Mouse (Mus musculus): Measurements from ENCODE around the gene Cyp2w1. TPM values are rescaled to one million over a fixed set of nuclear protein-coding genes. Genes with fewer than 3 reads are reported as not detected.
"Not testable (repeated sequence)": the region's sequence is repeated elsewhere in the genome, so short reads cannot be mapped to it uniquely, and the experiment has no call there.

Gene Cyp2w1
- total RNA-seq, 2 experiments from 2014 or later: not detected

- no peak for DNase-seq
Measured at GRCm38 (mm10) chr5:139332590-139333272, 19.7 kb upstream of the Cyp2w1 start.

- DNase-seq: peak; percentile 45
Measured at GRCm38 (mm10) chr5:139333301-139334013, 19.0 kb upstream of the Cyp2w1 start.

- not testable (repeated sequence) for DNase-seq
Measured at GRCm38 (mm10) chr5:139334394-139334793, 18.0 kb upstream of the Cyp2w1 start.

DNA sequence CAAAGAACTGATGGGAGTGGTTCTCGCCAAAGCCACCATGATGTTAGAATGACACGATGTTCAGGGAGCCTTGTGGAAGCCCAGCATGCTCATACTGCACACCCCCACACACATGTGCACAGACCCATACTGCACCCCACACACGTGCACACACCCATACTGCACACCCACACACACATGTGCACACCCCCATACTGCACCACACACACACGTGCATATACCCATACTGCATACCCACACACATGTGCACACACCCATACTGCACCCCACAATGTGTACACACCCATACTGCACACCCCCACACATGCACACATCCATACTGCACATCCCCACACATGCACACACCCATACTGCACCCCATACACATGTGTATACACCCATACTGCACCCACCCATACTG is 16.8 kb upstream of the Cyp2w1 start:
- no peak for DNase-seq

GRCm38 (mm10) chr5:139337826-139338370 is 14.5 kb upstream of the Cyp2w1 start:
- no peak for DNase-seq

DNA sequence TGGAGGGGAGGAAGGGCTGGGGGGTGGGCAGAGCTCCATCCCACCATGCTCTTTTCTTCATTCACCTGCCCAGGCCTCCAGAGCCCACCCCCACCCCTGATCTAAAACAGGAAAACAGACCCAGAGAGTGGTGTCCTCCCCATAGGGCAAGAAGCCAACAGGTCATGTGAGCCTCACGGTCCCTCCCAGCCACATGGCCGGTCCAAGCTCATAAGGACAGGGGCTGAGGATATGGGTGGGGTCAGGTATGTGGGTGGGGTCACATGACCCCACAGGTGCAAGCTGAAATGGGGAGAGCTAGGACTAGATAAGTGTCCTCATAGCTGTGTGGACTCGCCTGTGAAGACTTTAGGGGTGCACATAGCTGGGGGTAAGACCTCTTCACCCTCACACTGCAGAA is 14.0 kb upstream of the Cyp2w1 start:
- DNase-seq: no peak

- no peak for DNase-seq
Measured at GRCm38 (mm10) chr5:139338891-139339290, 13.5 kb upstream of the Cyp2w1 start.

DNA sequence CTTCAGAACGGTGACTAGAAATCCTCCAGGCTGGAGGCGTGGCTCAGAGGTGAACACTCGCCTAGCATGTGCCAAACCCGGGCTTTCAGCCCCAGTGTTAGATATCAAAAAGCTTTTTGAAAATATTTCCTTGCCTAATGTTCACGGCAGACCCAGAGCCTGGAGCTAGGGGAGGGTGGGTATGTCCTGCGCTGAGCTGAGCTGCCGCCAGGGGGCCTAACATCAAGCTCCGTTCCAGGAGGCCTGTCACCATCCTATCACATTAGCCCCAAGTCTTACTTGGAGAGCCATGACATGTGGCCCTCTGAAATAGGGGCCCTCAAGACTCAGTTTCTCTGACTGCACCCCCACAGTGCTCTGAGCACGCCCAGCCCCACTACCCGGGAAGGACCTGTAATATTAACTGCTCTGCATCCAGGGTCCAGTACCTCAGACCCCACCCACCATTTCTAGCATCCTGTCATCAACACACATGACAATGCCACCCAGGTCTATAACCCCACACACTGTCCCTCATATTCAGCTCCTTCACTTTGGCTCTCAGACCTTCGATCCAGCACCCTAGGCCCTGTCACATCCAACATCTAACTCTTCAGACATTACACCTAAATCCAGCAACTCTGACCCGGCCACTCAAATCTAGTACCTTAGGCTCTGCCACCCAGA is 8.3 kb upstream of the Cyp2w1 start:
- DNase-seq: peak; percentile 88

DNA sequence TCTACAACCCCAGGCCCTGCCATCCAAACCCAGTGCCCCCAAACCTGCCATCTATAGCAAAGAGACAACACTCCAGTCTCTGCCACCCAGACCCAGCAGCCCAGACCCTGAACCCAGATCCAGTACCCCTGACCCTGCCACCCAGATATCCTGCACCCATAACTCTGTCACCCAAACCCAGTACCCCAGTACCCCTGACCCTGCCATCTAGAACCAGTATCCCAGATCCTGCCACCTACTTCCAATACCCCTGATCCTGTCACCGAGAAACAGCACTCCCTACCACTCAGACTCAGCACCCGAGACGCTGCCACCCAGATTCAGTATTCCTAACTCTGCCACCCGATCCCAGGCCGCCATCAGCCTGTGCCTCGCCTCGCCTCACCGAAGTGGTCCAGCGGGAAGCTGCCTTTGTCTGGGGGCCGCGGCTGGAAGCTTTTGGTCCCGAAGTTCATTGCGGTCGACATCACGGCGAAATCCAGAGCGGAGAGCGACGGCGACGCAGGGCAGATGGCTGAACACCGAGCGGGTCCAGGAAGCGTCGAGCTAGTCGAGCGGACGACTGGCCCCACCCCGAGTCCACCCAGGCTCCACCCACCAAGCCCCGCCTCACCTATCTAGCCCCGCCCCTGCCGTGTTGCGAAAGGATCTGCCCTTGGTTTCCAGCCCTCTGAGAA is 7.6 kb upstream of the Cyp2w1 start:
- peak; percentile 99 for DNase-seq

DNA sequence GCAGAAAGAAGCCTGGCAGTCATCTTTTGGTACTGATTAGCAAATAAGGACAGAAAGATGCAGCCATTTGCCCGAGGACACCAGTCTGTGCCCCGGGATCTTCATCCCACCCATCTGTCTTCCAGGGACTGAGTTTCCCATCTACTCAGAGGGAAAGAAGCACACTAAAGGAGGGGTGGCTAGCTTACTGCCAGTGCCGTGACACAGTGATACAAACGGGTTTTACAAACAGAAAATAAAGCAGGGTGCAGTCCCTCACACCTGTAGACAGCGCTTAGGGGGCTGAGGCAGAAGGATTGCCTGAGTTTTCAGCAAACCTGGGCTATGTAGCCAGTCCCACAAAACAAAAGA is 7.1 kb upstream of the Cyp2w1 start:
- DNase-seq: no peak

DNA sequence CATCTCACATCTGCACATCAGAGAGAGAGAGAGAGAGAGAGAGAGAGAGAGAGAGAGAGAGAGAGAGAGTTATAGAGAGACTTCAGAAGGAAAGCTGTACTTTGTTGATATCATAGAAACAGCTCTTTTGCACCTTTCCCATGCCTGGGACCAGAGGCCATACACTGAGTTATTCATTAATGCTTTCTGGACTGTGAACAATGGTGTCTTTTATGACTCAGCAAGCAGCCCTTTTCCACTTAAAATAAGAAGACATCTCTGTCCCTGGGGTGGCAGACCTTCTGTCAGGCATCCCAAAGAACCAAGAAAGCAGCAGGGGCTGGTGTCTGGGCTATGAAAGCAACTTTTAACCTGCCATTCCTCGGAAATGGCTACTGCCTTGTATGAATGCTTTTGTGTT is 5.2 kb upstream of the Cyp2w1 start:
- no peak for DNase-seq

DNA sequence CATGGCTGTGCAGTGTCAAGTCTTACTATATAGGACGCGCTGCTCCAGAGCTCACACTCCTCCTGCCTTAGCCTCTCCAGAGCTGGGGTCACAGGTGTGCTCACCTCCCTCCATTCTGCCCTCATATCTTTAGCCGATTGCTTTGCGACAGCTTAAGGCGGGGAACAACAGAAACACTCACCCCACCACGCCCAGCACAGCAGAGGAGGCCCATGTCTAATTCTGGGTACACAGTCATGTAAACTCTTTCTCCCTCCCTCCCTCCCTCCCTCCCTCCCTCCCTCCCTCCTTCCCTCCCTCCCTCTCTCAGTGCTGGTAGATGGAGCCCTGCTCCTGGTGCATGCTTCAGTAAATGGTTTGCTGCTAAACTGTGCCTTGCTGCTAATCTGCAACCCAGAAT is 2.7 kb upstream of the Cyp2w1 start:
- no peak for DNase-seq

DNA sequence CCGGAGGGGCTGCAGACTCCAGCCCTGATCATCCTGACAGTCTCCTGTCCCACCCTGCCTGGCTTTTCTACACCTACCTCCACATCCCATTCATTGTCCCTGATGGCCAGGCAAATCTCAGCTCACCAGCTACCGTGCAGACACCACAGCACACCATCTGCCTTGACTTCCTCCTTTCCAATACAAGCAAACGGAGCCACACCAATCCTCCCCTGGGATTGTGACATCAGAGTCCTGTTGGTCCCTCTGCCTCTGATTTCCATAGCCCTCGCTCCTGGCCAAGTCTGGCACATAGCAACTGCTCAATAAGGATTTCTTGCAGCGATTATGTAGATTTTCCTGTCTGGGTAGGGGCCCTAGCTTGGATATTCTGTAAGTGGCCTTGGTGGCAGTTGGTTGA is 1.3 kb upstream of the Cyp2w1 start, which contains the start of gene Cox19:
Cox19 (minus strand) TSS at position 285 of the 400 bp plus-strand sequence.
- DNase-seq: no peak

DNA sequence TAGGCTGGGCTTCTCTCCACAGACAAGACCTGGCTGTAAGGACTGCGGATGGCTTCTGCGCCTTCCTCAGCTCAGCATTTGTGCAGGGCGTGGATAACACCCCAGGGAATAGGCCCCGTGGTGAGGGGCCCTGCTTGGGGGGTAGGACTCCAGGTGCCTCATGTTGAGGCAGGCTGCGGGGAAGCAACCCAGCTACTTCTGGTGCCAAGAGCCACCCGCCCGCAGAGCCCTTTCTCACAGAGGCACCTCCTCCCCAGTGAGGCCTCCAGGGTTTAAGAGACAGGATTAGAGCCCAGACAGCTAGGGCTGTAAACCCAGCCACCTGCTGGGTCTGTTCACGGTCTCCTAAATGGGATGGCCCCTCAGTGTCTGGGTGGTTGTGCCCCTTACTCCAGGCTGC is 789 bp upstream of the Cyp2w1 start:
- no peak for DNase-seq

- DNase-seq: peak; percentile 47
Measured at GRCm38 (mm10) chr5:139353496-139353895, 1.1 kb downstream of the Cyp2w1 start.

- DNase-seq: no peak
Measured at GRCm38 (mm10) chr5:139353946-139354345, 1.5 kb downstream of the Cyp2w1 start.

DNA sequence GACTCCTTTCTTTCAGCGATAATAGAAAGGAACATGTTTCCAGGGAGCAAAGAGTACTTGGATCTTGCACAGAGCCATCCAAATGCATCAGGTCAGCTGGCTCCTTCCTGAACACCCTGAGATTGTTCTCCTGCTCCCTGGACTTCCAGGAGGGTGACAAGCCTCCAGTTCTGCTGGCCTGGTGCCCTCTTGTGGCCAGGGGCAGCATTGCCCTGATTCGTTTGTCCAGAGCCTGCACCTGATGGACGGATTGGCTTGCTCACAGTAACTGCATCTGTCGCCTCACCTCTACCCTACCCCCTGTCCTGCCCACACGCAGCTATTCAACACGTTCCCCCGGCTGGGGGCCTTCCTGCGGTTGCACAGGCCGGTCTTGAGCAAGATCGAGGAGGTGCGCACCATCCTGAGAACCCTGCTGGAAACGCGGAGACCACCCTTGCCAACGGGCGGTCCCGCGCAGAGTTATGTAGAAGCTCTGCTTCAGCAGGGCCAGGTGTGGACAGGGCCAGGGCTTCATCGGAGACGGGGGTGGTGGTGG is 2.9 kb downstream of the Cyp2w1 start:
- peak; percentile 92 for DNase-seq

- peak; percentile 50 for DNase-seq
Measured at GRCm38 (mm10) chr5:139358653-139359052, 6.2 kb downstream of the Cyp2w1 start.

DNA sequence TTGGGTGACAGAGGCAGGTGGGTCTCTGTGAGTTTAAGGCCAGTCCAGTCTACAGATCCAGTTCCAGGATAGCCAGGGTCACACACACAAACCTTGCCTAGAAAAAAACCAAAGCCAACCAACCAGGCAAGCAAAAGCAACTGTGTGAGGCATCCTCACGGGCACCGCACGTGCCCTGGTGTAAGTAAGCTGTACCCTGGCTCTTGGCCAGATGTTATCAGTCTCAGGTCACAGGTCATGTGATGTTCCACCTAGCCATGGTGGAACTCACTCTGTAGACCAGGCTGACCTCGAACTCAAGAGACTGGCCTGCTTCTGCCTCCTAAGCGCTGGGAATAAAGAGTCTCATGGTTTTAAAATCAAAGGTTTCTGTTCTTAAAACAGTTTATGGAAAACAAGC is 6.8 kb downstream of the Cyp2w1 start:
- DNase-seq: no peak

- DNase-seq: no peak
Measured at GRCm38 (mm10) chr5:139363858-139364257, 11.4 kb downstream of the Cyp2w1 start.

- DNase-seq: peak; percentile 94
Measured at GRCm38 (mm10) chr5:139364260-139364910, 12.0 kb downstream of the Cyp2w1 start.

Data from adrenal gland, postnatal 10 days (tissue).